Mouse (Mus musculus): ENCODE results near the gene A730009L09Rik. TPM values are rescaled to one million over a fixed set of nuclear protein-coding genes. Genes with fewer than 3 reads are reported as not detected.

A730009L09Rik gene
- polyA plus RNA-seq (2015; fragmentation: Nextera tagmentation; extraction: Ambion mirVana): not detected in 2 replicates

- Histone ChIP-seq H3K4me1 (no peaks in the 10 kb centered on the region), H3K9ac (no peak within 1 kb of the TSS), H3K27ac (replicated peaks) (no peak within 1 kb of the TSS), H3K4me3 (no peak within 1 kb of the TSS), H3K27me3 (replicated peaks) (no peaks in the 10 kb centered on the region), H3K4me2 (no peak within 1 kb of the TSS), H3K9me3 (no peaks in the 10 kb centered on the region), H3K36me3 (no peaks in the 10 kb centered on the region)
- ATAC-seq (ENCODE audit: extremely low read depth, insufficient number of reproducible peaks, low FRiP score, low TSS enrichment): no peak
- WGBS: 69% methylated on average over 8 of the region's 8 CpGs
These were observed at the start of gene A730009L09Rik for GRCm38 (mm10) chr16:84514821-84515220. Gene A730009L09Rik, plus strand, starts transcription at chr16:84515121.

- Histone ChIP-seq H3K9ac (no peak overlapping the region), H3K27me3 (replicated peaks) (no peaks in the 10 kb centered on the region), H3K4me2 (no peak overlapping the region), H3K4me1 (no peaks in the 10 kb centered on the region), H3K9me3 (no peaks in the 10 kb centered on the region), H3K36me3 (no peaks in the 10 kb centered on the region), H3K4me3 (no peak overlapping the region), H3K27ac (replicated peaks) (no peak overlapping the region)
- ATAC-seq (ENCODE audit: extremely low read depth, insufficient number of reproducible peaks, low FRiP score, low TSS enrichment): no peak
- WGBS: 75% methylated on average over 6 of the region's 6 CpGs
These were observed 49.2 kb upstream of the A730009L09Rik start for GRCm38 (mm10) chr16:84465581-84466165.

- Histone ChIP-seq H3K4me2 (no peak overlapping the region), H3K9me3 (no peaks in the 10 kb centered on the region), H3K27ac (replicated peaks) (no peak overlapping the region), H3K9ac (no peak overlapping the region), H3K4me3 (no peak overlapping the region), H3K4me1 (no peaks in the 10 kb centered on the region), H3K36me3 (no peaks in the 10 kb centered on the region), H3K27me3 (replicated peaks) (no peaks in the 10 kb centered on the region)
- no peak for ATAC-seq (ENCODE audit: extremely low read depth, insufficient number of reproducible peaks, low FRiP score, low TSS enrichment)
- WGBS: 2% methylated on average over 1 of the region's 1 CpGs
These were observed 46.0 kb upstream of the A730009L09Rik start for GRCm38 (mm10) chr16:84468898-84469297.

- Histone ChIP-seq H3K4me1 (no peaks in the 10 kb centered on the region), H3K27me3 (replicated peaks) (no peaks in the 10 kb centered on the region), H3K4me2 (no peak overlapping the region), H3K4me3 (no peak overlapping the region), H3K9me3 (no peaks in the 10 kb centered on the region), H3K27ac (replicated peaks) (no peak overlapping the region), H3K9ac (no peak overlapping the region), H3K36me3 (no peaks in the 10 kb centered on the region)
- no peak for ATAC-seq (ENCODE audit: extremely low read depth, insufficient number of reproducible peaks, low FRiP score, low TSS enrichment)
- 56% methylated on average over 1 of the region's 1 CpGs for WGBS
These were observed 44.9 kb upstream of the A730009L09Rik start for GRCm38 (mm10) chr16:84469994-84470393.

- WGBS: 70% methylated on average over 6 of the region's 6 CpGs
- Histone ChIP-seq H3K4me3 (no peak overlapping the region), H3K9ac (no peak overlapping the region), H3K36me3 (no peaks in the 10 kb centered on the region), H3K9me3 (no peaks in the 10 kb centered on the region), H3K4me2 (no peak overlapping the region), H3K27ac (replicated peaks) (no peak overlapping the region), H3K27me3 (replicated peaks) (no peaks in the 10 kb centered on the region), H3K4me1 (no peaks in the 10 kb centered on the region)
- ATAC-seq (ENCODE audit: extremely low read depth, insufficient number of reproducible peaks, low FRiP score, low TSS enrichment): no peak
These were observed 41.5 kb upstream of the A730009L09Rik start for GRCm38 (mm10) chr16:84473406-84473805.

GRCm38 (mm10) chr16:84474712-84475111 is 40.2 kb upstream of the A730009L09Rik start:
- no peaks in the 10 kb centered on the region for H3K9me3 ChIP-seq
- no peak overlapping the region for H3K27ac ChIP-seq (replicated peaks)
- no peak overlapping the region for H3K4me2 ChIP-seq
- ATAC-seq (ENCODE audit: extremely low read depth, insufficient number of reproducible peaks, low FRiP score, low TSS enrichment): no peak
- H3K36me3 ChIP-seq: no peaks in the 10 kb centered on the region
- H3K4me3 ChIP-seq: no peak overlapping the region
- WGBS: 44% methylated on average over 4 of the region's 4 CpGs
- H3K9ac ChIP-seq: no peak overlapping the region
- no peaks in the 10 kb centered on the region for H3K27me3 ChIP-seq (replicated peaks)
- no peaks in the 10 kb centered on the region for H3K4me1 ChIP-seq

- H3K4me2 ChIP-seq: no peak overlapping the region
- H3K4me3 ChIP-seq: no peak overlapping the region
- H3K27ac ChIP-seq (replicated peaks): no peak overlapping the region
- H3K27me3 ChIP-seq (replicated peaks): no peaks in the 10 kb centered on the region
- H3K4me1 ChIP-seq: no peaks in the 10 kb centered on the region
- H3K9ac ChIP-seq: no peak overlapping the region
- no peaks in the 10 kb centered on the region for H3K36me3 ChIP-seq
- H3K9me3 ChIP-seq: no peaks in the 10 kb centered on the region
- WGBS: 61% methylated on average over 5 of the region's 5 CpGs
- no peak for ATAC-seq (ENCODE audit: extremely low read depth, insufficient number of reproducible peaks, low FRiP score, low TSS enrichment)
These were observed 38.0 kb upstream of the A730009L09Rik start for GRCm38 (mm10) chr16:84476948-84477347.

GRCm38 (mm10) chr16:84477528-84477927 is 37.4 kb upstream of the A730009L09Rik start:
- WGBS: 72% methylated on average over 1 of the region's 1 CpGs
- H3K4me1 ChIP-seq: no peaks in the 10 kb centered on the region
- no peak overlapping the region for H3K27ac ChIP-seq (replicated peaks)
- H3K9ac ChIP-seq: no peak overlapping the region
- no peak for ATAC-seq (ENCODE audit: extremely low read depth, insufficient number of reproducible peaks, low FRiP score, low TSS enrichment)
- H3K9me3 ChIP-seq: no peaks in the 10 kb centered on the region
- H3K36me3 ChIP-seq: no peaks in the 10 kb centered on the region
- no peak overlapping the region for H3K4me2 ChIP-seq
- no peak overlapping the region for H3K4me3 ChIP-seq
- no peaks in the 10 kb centered on the region for H3K27me3 ChIP-seq (replicated peaks)

- H3K4me1 ChIP-seq: no peaks in the 10 kb centered on the region
- H3K27me3 ChIP-seq (replicated peaks): no peaks in the 10 kb centered on the region
- H3K9ac ChIP-seq: no peak overlapping the region
- H3K4me2 ChIP-seq: no peak overlapping the region
- 69% methylated on average over 6 of the region's 6 CpGs for WGBS
- H3K9me3 ChIP-seq: no peaks in the 10 kb centered on the region
- H3K36me3 ChIP-seq: no peaks in the 10 kb centered on the region
- ATAC-seq (ENCODE audit: extremely low read depth, insufficient number of reproducible peaks, low FRiP score, low TSS enrichment): no peak
- H3K4me3 ChIP-seq: no peak overlapping the region
- no peak overlapping the region for H3K27ac ChIP-seq (replicated peaks)
These were observed 37.0 kb upstream of the A730009L09Rik start for GRCm38 (mm10) chr16:84477952-84478351.

- no peak overlapping the region for H3K9ac ChIP-seq
- WGBS: 43% methylated on average over 11 of the region's 11 CpGs
- no peaks in the 10 kb centered on the region for H3K36me3 ChIP-seq
- H3K4me1 ChIP-seq: no peaks in the 10 kb centered on the region
- H3K27ac ChIP-seq (replicated peaks): no peak overlapping the region
- H3K4me2 ChIP-seq: peak overlapping the region; percentile 18
- no peak for ATAC-seq (ENCODE audit: extremely low read depth, insufficient number of reproducible peaks, low FRiP score, low TSS enrichment)
- no peaks in the 10 kb centered on the region for H3K9me3 ChIP-seq
- no peak overlapping the region for H3K4me3 ChIP-seq
- no peaks in the 10 kb centered on the region for H3K27me3 ChIP-seq (replicated peaks)
These were observed 29.0 kb upstream of the A730009L09Rik start for GRCm38 (mm10) chr16:84485931-84486330.

- no peaks in the 10 kb centered on the region for H3K36me3 ChIP-seq
- ATAC-seq (ENCODE audit: extremely low read depth, insufficient number of reproducible peaks, low FRiP score, low TSS enrichment): no peak
- no peak overlapping the region for H3K27ac ChIP-seq (replicated peaks)
- no peak overlapping the region for H3K9ac ChIP-seq
- H3K4me1 ChIP-seq: 0 out of 2 replicates have a peak, but pooled peaks cover 3% of the 10 kb centered on the region
- H3K4me2 ChIP-seq: no peak overlapping the region
- no peak overlapping the region for H3K4me3 ChIP-seq
- no peaks in the 10 kb centered on the region for H3K9me3 ChIP-seq
- 72% methylated on average over 3 of the region's 3 CpGs for WGBS
- H3K27me3 ChIP-seq (replicated peaks): no peaks in the 10 kb centered on the region
These were observed 20.1 kb upstream of the A730009L09Rik start for GRCm38 (mm10) chr16:84494818-84495217.

GRCm38 (mm10) chr16:84495438-84495837 is 19.5 kb upstream of the A730009L09Rik start:
- no peak overlapping the region for H3K9ac ChIP-seq
- no peak overlapping the region for H3K27ac ChIP-seq (replicated peaks)
- H3K4me2 ChIP-seq: no peak overlapping the region
- no peak for ATAC-seq (ENCODE audit: extremely low read depth, insufficient number of reproducible peaks, low FRiP score, low TSS enrichment)
- 0 out of 2 replicates have a peak, but pooled peaks cover 3% of the 10 kb centered on the region for H3K4me1 ChIP-seq
- 37% methylated on average over 2 of the region's 2 CpGs for WGBS
- H3K9me3 ChIP-seq: no peaks in the 10 kb centered on the region
- H3K27me3 ChIP-seq (replicated peaks): no peaks in the 10 kb centered on the region
- H3K36me3 ChIP-seq: no peaks in the 10 kb centered on the region
- no peak overlapping the region for H3K4me3 ChIP-seq

Measured in heart, embryonic 13.5 days (tissue).